Mouse (Mus musculus): ENCODE results near the gene Rbfox3. TPM values are rescaled to one million over a fixed set of nuclear protein-coding genes. Genes with fewer than 3 reads are reported as not detected.

Gene Rbfox3
- polyA plus RNA-seq, 1 experiment = not detected

GRCm38 (mm10) chr11:118637718-118638117 lies 273.7 kb downstream of the Rbfox3 start:
- H3K79me2 ChIP-seq (ENCODE audit: control insufficient read depth, insufficient read depth) = no peaks in the 10 kb centered on the region
- no peaks in the 10 kb centered on the region for H3K36me3 ChIP-seq (ENCODE audit: control insufficient read depth, insufficient read depth)
- H3K27me3 ChIP-seq (ENCODE audit: control insufficient read depth, insufficient read depth, insufficient read length) = peaks cover 57% of the 10 kb centered on the region
- no peak overlapping the region for H3ac ChIP-seq (ENCODE audit: control insufficient read depth, insufficient read length)
- TF ChIP-seq MYOG (IDR thresholded peaks at IDR 0.05; ENCODE audit: control insufficient read depth in 1 of 3, insufficient read depth in 1 of 3, insufficient read length in 2 of 3, low read depth in 2 of 3) = no peak
- TF ChIP-seq E2F4 (IDR thresholded peaks at IDR 0.05; ENCODE audit: insufficient read depth) = no peak
- no peak for TF ChIP-seq CEBPB (IDR thresholded peaks at IDR 0.05; ENCODE audit: insufficient read depth, poor library complexity, severe bottlenecking)
- no peak for TF ChIP-seq USF1 (IDR thresholded peaks at IDR 0.05; ENCODE audit: low read depth)
- TF ChIP-seq SRF (IDR thresholded peaks at IDR 0.05; ENCODE audit: control insufficient read depth, insufficient read length, low read depth) = no peak
- no peak for TF ChIP-seq REST (IDR thresholded peaks at IDR 0.05; ENCODE audit: insufficient read depth, insufficient read length)
- TF ChIP-seq POLR2AphosphoS2 (IDR thresholded peaks at IDR 0.05; ENCODE audit: insufficient read length, low read depth) = no peak
- no peak for TF ChIP-seq TCF3 (IDR thresholded peaks at IDR 0.05; ENCODE audit: insufficient read length, low read depth)
- TF ChIP-seq TCF12 (IDR thresholded peaks at IDR 0.05; ENCODE audit: insufficient read depth, poor library complexity, severe bottlenecking) = no peak
- TF ChIP-seq POLR2A (IDR thresholded peaks at IDR 0.05; ENCODE audit: insufficient read length, low read depth) = no peak
- no peak for TF ChIP-seq MYOD1 (IDR thresholded peaks at IDR 0.05; ENCODE audit: control insufficient read depth in 1 of 3, insufficient read length in 2 of 3, low read depth in 2 of 3)
- no peak for TF ChIP-seq MAX (IDR thresholded peaks at IDR 0.05; ENCODE audit: low read depth)
- no peak overlapping the region for H3K4me2 ChIP-seq (ENCODE audit: low read depth)
- H3K4me3 ChIP-seq = no peak overlapping the region

DNA sequence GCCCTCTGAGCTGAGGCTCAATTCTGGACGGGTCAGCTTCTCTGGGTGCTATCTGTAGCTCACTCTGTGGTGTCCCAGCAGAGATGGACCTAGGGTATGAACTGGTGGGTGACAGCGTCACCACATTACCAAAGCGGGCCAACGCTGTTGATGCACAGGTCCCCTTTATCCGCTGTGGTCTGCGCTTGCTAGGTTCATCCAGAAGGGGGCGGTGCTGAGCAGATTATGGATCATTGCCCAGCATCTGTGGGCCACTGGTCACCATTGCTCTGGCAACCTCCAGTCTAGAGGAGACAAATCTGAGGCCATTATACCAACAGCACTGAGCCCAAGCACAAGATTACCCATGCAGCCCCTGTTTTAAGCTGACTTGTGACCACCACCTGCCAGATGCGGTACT lies 276.8 kb downstream of the Rbfox3 start:
- Histone ChIP-seq H3K36me3 (ENCODE audit: control insufficient read depth, insufficient read depth) (no peaks in the 10 kb centered on the region), H3ac (ENCODE audit: control insufficient read depth, insufficient read length) (no peak overlapping the region), H3K4me3 (no peak overlapping the region), H3K27me3 (ENCODE audit: control insufficient read depth, insufficient read depth, insufficient read length) (peaks cover 76% of the 10 kb centered on the region), H3K79me2 (ENCODE audit: control insufficient read depth, insufficient read depth) (no peaks in the 10 kb centered on the region), H3K4me2 (ENCODE audit: low read depth) (no peak overlapping the region)
- TF ChIP-seq SRF (IDR thresholded peaks at IDR 0.05; ENCODE audit: control insufficient read depth, insufficient read length, low read depth) (no peak), USF1 (IDR thresholded peaks at IDR 0.05; ENCODE audit: low read depth) (no peak), CEBPB (IDR thresholded peaks at IDR 0.05; ENCODE audit: insufficient read depth, poor library complexity, severe bottlenecking) (no peak), POLR2A (IDR thresholded peaks at IDR 0.05; ENCODE audit: insufficient read length, low read depth) (no peak), MYOD1 (IDR thresholded peaks at IDR 0.05; ENCODE audit: control insufficient read depth in 1 of 3, insufficient read length in 2 of 3, low read depth in 2 of 3) (no peak), MYOG (IDR thresholded peaks at IDR 0.05; ENCODE audit: control insufficient read depth in 1 of 3, insufficient read depth in 1 of 3, insufficient read length in 2 of 3, low read depth in 2 of 3) (no peak), MAX (IDR thresholded peaks at IDR 0.05; ENCODE audit: low read depth) (no peak), E2F4 (IDR thresholded peaks at IDR 0.05; ENCODE audit: insufficient read depth) (no peak), REST (IDR thresholded peaks at IDR 0.05; ENCODE audit: insufficient read depth, insufficient read length) (no peak), TCF12 (IDR thresholded peaks at IDR 0.05; ENCODE audit: insufficient read depth, poor library complexity, severe bottlenecking) (no peak), TCF3 (IDR thresholded peaks at IDR 0.05; ENCODE audit: insufficient read length, low read depth) (no peak), POLR2AphosphoS2 (IDR thresholded peaks at IDR 0.05; ENCODE audit: insufficient read length, low read depth) (no peak)

DNA sequence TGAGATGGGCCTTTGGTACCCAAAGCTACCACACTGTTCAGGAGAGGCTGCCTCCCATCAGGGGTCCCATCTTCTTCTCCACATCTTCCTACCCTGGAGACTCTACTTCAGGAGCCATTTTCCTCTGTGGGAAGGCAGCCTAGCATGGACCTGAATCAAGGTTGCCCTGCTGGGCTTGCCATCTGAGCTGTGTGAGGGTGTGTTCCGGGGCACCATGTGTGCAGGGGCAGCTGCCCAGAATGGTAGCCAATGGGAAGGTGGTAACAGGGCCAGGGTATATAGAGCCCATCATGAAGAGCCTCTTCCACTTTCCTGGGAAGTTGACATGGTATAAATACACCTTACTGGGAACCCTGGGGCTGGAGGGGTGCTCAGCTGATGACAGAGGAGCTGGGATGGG lies 281.7 kb downstream of the Rbfox3 start:
- Histone ChIP-seq H3K27me3 (ENCODE audit: control insufficient read depth, insufficient read depth, insufficient read length) (peaks cover 73% of the 10 kb centered on the region), H3ac (ENCODE audit: control insufficient read depth, insufficient read length) (no peak overlapping the region), H3K4me3 (no peak overlapping the region), H3K36me3 (ENCODE audit: control insufficient read depth, insufficient read depth) (no peaks in the 10 kb centered on the region), H3K79me2 (ENCODE audit: control insufficient read depth, insufficient read depth) (no peaks in the 10 kb centered on the region), H3K4me2 (ENCODE audit: low read depth) (no peak overlapping the region)
- TF ChIP-seq CEBPB (IDR thresholded peaks at IDR 0.05; ENCODE audit: insufficient read depth, poor library complexity, severe bottlenecking) (no peak), TCF12 (IDR thresholded peaks at IDR 0.05; ENCODE audit: insufficient read depth, poor library complexity, severe bottlenecking) (no peak), REST (IDR thresholded peaks at IDR 0.05; ENCODE audit: insufficient read depth, insufficient read length) (no peak), MYOD1 (IDR thresholded peaks at IDR 0.05; ENCODE audit: control insufficient read depth in 1 of 3, insufficient read length in 2 of 3, low read depth in 2 of 3) (no peak), POLR2AphosphoS2 (IDR thresholded peaks at IDR 0.05; ENCODE audit: insufficient read length, low read depth) (no peak), USF1 (IDR thresholded peaks at IDR 0.05; ENCODE audit: low read depth) (no peak), MYOG (IDR thresholded peaks at IDR 0.05; ENCODE audit: control insufficient read depth in 1 of 3, insufficient read depth in 1 of 3, insufficient read length in 2 of 3, low read depth in 2 of 3) (no peak), MAX (IDR thresholded peaks at IDR 0.05; ENCODE audit: low read depth) (no peak), SRF (IDR thresholded peaks at IDR 0.05; ENCODE audit: control insufficient read depth, insufficient read length, low read depth) (no peak), POLR2A (IDR thresholded peaks at IDR 0.05; ENCODE audit: insufficient read length, low read depth) (no peak), TCF3 (IDR thresholded peaks at IDR 0.05; ENCODE audit: insufficient read length, low read depth) (no peak), E2F4 (IDR thresholded peaks at IDR 0.05; ENCODE audit: insufficient read depth) (no peak)

DNA sequence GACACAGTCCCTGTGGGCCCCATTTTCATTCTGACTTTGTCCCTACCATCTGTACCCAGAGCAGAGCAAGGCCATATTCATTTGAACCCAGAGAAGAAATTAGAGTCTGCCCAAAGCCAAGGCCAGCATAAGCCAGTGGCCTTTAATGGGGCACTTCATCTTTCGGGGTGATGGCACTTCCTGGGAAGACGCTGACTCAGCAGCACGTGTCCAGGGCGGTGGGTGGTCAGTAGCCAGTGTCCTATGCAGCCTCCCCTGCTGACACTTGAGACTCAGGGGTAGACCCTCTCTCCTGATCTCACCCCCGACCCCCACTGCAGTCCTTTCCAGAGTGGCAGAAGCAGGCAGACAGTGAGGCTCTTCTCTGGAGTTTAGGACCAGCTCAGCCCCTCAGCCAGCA lies 283.9 kb downstream of the Rbfox3 start:
- Histone ChIP-seq H3K36me3 (ENCODE audit: control insufficient read depth, insufficient read depth) (no peaks in the 10 kb centered on the region), H3K4me2 (ENCODE audit: low read depth) (no peak overlapping the region), H3ac (ENCODE audit: control insufficient read depth, insufficient read length) (no peak overlapping the region), H3K27me3 (ENCODE audit: control insufficient read depth, insufficient read depth, insufficient read length) (peaks cover 63% of the 10 kb centered on the region), H3K4me3 (no peak overlapping the region), H3K79me2 (ENCODE audit: control insufficient read depth, insufficient read depth) (no peaks in the 10 kb centered on the region)
- TF ChIP-seq SRF (IDR thresholded peaks at IDR 0.05; ENCODE audit: control insufficient read depth, insufficient read length, low read depth) (no peak), USF1 (IDR thresholded peaks at IDR 0.05; ENCODE audit: low read depth) (no peak), CEBPB (IDR thresholded peaks at IDR 0.05; ENCODE audit: insufficient read depth, poor library complexity, severe bottlenecking) (no peak), REST (IDR thresholded peaks at IDR 0.05; ENCODE audit: insufficient read depth, insufficient read length) (no peak), MAX (IDR thresholded peaks at IDR 0.05; ENCODE audit: low read depth) (no peak), TCF3 (IDR thresholded peaks at IDR 0.05; ENCODE audit: insufficient read length, low read depth) (no peak), POLR2AphosphoS2 (IDR thresholded peaks at IDR 0.05; ENCODE audit: insufficient read length, low read depth) (no peak), E2F4 (IDR thresholded peaks at IDR 0.05; ENCODE audit: insufficient read depth) (no peak), POLR2A (IDR thresholded peaks at IDR 0.05; ENCODE audit: insufficient read length, low read depth) (no peak), TCF12 (IDR thresholded peaks at IDR 0.05; ENCODE audit: insufficient read depth, poor library complexity, severe bottlenecking) (no peak), MYOG (IDR thresholded peaks at IDR 0.05; ENCODE audit: control insufficient read depth in 1 of 3, insufficient read depth in 1 of 3, insufficient read length in 2 of 3, low read depth in 2 of 3) (no peak), MYOD1 (IDR thresholded peaks at IDR 0.05; ENCODE audit: control insufficient read depth in 1 of 3, insufficient read length in 2 of 3, low read depth in 2 of 3) (no peak)

All from myocyte (in vitro differentiated cells).